Mouse (Mus musculus): Measurements from ENCODE around the gene Cdk14. TPM values are rescaled to one million over a fixed set of nuclear protein-coding genes. Genes with fewer than 3 reads are reported as not detected.

The Cdk14 gene
- polyA plus RNA-seq, 1 experiment from 2014 or later, result 13.8 TPM

- WGBS, result 87% methylated on average over 2 of the region's 2 CpGs
- no peaks in the 10 kb centered on the region for H3K27me3 ChIP-seq
- no peak overlapping the region for H3K4me3 ChIP-seq (replicated peaks)
- no peaks in the 10 kb centered on the region for H3K4me1 ChIP-seq
- no peak for ATAC-seq (replicated peaks; ENCODE audit: low FRiP score)
- H3K4me2 ChIP-seq, result no peak overlapping the region
- no peaks in the 10 kb centered on the region for H3K36me3 ChIP-seq
- no peaks in the 10 kb centered on the region for H3K9me3 ChIP-seq (replicated peaks)
- H3K27ac ChIP-seq, result no peak overlapping the region
- H3K9ac ChIP-seq, result no peak overlapping the region
These were observed 119.1 kb downstream of the Cdk14 start for GRCm38 (mm10) chr5:5300998-5301397.

GRCm38 (mm10) chr5:5300290-5300689 is 119.8 kb downstream of the Cdk14 start:
- Histone ChIP-seq H3K27ac (no peak overlapping the region), H3K4me1 (no peaks in the 10 kb centered on the region), H3K36me3 (no peaks in the 10 kb centered on the region), H3K4me2 (no peak overlapping the region), H3K4me3 (replicated peaks) (no peak overlapping the region), H3K9ac (no peak overlapping the region), H3K9me3 (replicated peaks) (no peaks in the 10 kb centered on the region), H3K27me3 (no peaks in the 10 kb centered on the region)
- 70% methylated on average over 1 of the region's 1 CpGs for WGBS
- no peak for ATAC-seq (replicated peaks; ENCODE audit: low FRiP score)

GRCm38 (mm10) chr5:5297222-5297621 is 122.9 kb downstream of the Cdk14 start:
- Histone ChIP-seq H3K9ac (no peak overlapping the region), H3K4me3 (replicated peaks) (no peak overlapping the region), H3K9me3 (replicated peaks) (no peaks in the 10 kb centered on the region), H3K27ac (no peak overlapping the region), H3K4me2 (no peak overlapping the region), H3K4me1 (no peaks in the 10 kb centered on the region), H3K27me3 (no peaks in the 10 kb centered on the region), H3K36me3 (no peaks in the 10 kb centered on the region)
- 86% methylated on average over 7 of the region's 7 CpGs for WGBS
- no peak for ATAC-seq (replicated peaks; ENCODE audit: low FRiP score)

- Histone ChIP-seq H3K4me1 (no peaks in the 10 kb centered on the region), H3K9me3 (replicated peaks) (no peaks in the 10 kb centered on the region), H3K36me3 (no peaks in the 10 kb centered on the region), H3K9ac (no peak overlapping the region), H3K27ac (no peak overlapping the region), H3K27me3 (no peaks in the 10 kb centered on the region), H3K4me2 (no peak overlapping the region), H3K4me3 (replicated peaks) (no peak overlapping the region)
- no peak for ATAC-seq (replicated peaks; ENCODE audit: low FRiP score)
These were observed 123.3 kb downstream of the Cdk14 start for GRCm38 (mm10) chr5:5296773-5297172.

- H3K9me3 ChIP-seq (replicated peaks), result no peaks in the 10 kb centered on the region
- H3K4me3 ChIP-seq (replicated peaks), result no peak overlapping the region
- no peak overlapping the region for H3K27ac ChIP-seq
- H3K27me3 ChIP-seq, result no peaks in the 10 kb centered on the region
- H3K4me1 ChIP-seq, result no peaks in the 10 kb centered on the region
- no peak overlapping the region for H3K9ac ChIP-seq
- H3K36me3 ChIP-seq, result no peaks in the 10 kb centered on the region
- 85% methylated on average over 8 of the region's 8 CpGs for WGBS
- H3K4me2 ChIP-seq, result no peak overlapping the region
- ATAC-seq (replicated peaks; ENCODE audit: low FRiP score), result no peak
These were observed 127.1 kb downstream of the Cdk14 start for GRCm38 (mm10) chr5:5292830-5293542.

- H3K4me1 ChIP-seq, result no peaks in the 10 kb centered on the region
- no peak overlapping the region for H3K4me2 ChIP-seq
- H3K9me3 ChIP-seq (replicated peaks), result no peaks in the 10 kb centered on the region
- WGBS, result 49% methylated on average over 6 of the region's 6 CpGs
- no peak for ATAC-seq (replicated peaks; ENCODE audit: low FRiP score)
- no peak overlapping the region for H3K9ac ChIP-seq
- H3K4me3 ChIP-seq (replicated peaks), result no peak overlapping the region
- H3K36me3 ChIP-seq, result no peaks in the 10 kb centered on the region
- H3K27ac ChIP-seq, result no peak overlapping the region
- no peaks in the 10 kb centered on the region for H3K27me3 ChIP-seq
These were observed 128.7 kb downstream of the Cdk14 start for GRCm38 (mm10) chr5:5291321-5291991.

DNA sequence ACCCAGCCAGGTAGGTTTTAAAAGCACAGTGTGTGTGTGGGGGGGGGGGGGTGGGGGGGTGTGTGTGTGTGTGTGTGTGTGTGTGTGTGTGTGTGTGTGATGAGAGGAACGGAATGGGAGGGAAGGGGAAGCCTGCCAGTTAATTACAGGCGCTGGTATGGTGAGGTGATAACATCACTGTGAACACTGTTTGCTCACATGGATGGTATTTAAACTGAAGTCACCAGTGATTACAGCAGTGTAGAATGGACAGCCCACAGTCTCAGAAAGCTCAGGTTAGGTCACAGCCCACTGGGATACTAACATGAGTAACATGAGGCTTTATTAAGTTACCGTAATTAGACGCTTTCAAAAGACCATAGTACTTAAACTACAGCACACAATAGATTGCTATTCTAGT is 129.4 kb downstream of the Cdk14 start:
- Histone ChIP-seq H3K27me3 (no peaks in the 10 kb centered on the region), H3K9ac (no peak overlapping the region), H3K4me2 (no peak overlapping the region), H3K36me3 (no peaks in the 10 kb centered on the region), H3K4me1 (no peaks in the 10 kb centered on the region), H3K4me3 (replicated peaks) (no peak overlapping the region), H3K27ac (no peak overlapping the region), H3K9me3 (replicated peaks) (no peaks in the 10 kb centered on the region)
- ATAC-seq (replicated peaks; ENCODE audit: low FRiP score), result no peak
- WGBS, result 71% methylated on average over 4 of the region's 4 CpGs

GRCm38 (mm10) chr5:5285876-5286275 is 134.2 kb downstream of the Cdk14 start:
- whole genome bisulfite sequencing, result 70% methylated on average over 3 of the region's 3 CpGs
- no peak overlapping the region for H3K4me2 ChIP-seq
- no peaks in the 10 kb centered on the region for H3K4me1 ChIP-seq
- H3K36me3 ChIP-seq, result no peaks in the 10 kb centered on the region
- ATAC-seq (replicated peaks; ENCODE audit: low FRiP score), result no peak
- H3K27me3 ChIP-seq, result no peaks in the 10 kb centered on the region
- no peak overlapping the region for H3K27ac ChIP-seq
- H3K4me3 ChIP-seq (replicated peaks), result no peak overlapping the region
- H3K9ac ChIP-seq, result no peak overlapping the region
- no peaks in the 10 kb centered on the region for H3K9me3 ChIP-seq (replicated peaks)

DNA sequence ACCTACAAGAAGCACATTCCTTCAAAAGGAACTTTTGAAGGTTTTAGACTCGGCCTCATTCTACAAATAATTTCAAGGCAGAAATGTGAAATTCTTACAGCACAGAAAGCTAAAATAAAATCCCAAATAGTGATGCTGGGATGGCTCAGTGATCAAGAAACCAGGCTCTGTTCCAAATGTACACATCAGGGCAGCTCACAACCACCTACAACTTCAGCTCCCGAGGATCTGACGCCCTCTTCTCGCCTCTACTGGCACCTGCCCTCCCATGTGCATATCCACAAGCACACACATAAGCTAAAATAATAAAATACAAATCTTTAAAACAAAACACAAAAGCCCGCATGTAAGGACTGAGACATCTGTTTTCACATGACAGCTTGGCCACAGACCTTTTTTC is 135.6 kb downstream of the Cdk14 start:
- Histone ChIP-seq H3K27me3 (no peaks in the 10 kb centered on the region), H3K4me2 (no peak overlapping the region), H3K9ac (no peak overlapping the region), H3K9me3 (replicated peaks) (no peaks in the 10 kb centered on the region), H3K4me3 (replicated peaks) (no peak overlapping the region), H3K27ac (no peak overlapping the region), H3K4me1 (no peaks in the 10 kb centered on the region), H3K36me3 (no peaks in the 10 kb centered on the region)
- WGBS, result 84% methylated on average over 5 of the region's 5 CpGs
- no peak for ATAC-seq (replicated peaks; ENCODE audit: low FRiP score)

GRCm38 (mm10) chr5:5283756-5284430 is 136.2 kb downstream of the Cdk14 start:
- no peaks in the 10 kb centered on the region for H3K27me3 ChIP-seq
- H3K9ac ChIP-seq, result no peak overlapping the region
- no peak for ATAC-seq (replicated peaks; ENCODE audit: low FRiP score)
- no peak overlapping the region for H3K4me3 ChIP-seq (replicated peaks)
- 61% methylated on average over 6 of the region's 6 CpGs for WGBS
- no peak overlapping the region for H3K4me2 ChIP-seq
- no peaks in the 10 kb centered on the region for H3K4me1 ChIP-seq
- H3K9me3 ChIP-seq (replicated peaks), result no peaks in the 10 kb centered on the region
- no peak overlapping the region for H3K27ac ChIP-seq
- H3K36me3 ChIP-seq, result no peaks in the 10 kb centered on the region

DNA sequence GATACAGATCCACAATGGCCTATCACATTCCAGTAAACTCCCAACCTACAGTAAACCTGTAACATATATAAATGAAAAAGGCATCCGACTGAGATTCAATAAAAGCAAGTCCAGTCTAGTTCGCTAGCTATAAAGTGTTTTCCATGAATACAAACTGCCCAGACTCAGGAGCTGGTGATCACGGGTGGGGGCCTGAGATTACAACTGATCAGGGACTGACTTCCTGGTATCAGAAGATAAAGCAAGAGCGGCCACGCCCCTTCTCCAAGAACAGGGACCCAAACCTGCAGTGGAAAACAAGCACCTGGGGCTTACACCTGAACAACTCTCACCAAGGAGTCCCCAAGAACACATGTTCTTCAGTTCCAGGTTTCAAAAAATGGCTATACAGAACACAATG is 137.7 kb downstream of the Cdk14 start:
- WGBS, result 94% methylated on average over 5 of the region's 5 CpGs
- Histone ChIP-seq H3K9me3 (replicated peaks) (no peaks in the 10 kb centered on the region), H3K4me1 (no peaks in the 10 kb centered on the region), H3K4me3 (replicated peaks) (no peak overlapping the region), H3K9ac (no peak overlapping the region), H3K36me3 (no peaks in the 10 kb centered on the region), H3K27me3 (no peaks in the 10 kb centered on the region), H3K4me2 (no peak overlapping the region), H3K27ac (no peak overlapping the region)
- ATAC-seq (replicated peaks; ENCODE audit: low FRiP score), result no peak

DNA sequence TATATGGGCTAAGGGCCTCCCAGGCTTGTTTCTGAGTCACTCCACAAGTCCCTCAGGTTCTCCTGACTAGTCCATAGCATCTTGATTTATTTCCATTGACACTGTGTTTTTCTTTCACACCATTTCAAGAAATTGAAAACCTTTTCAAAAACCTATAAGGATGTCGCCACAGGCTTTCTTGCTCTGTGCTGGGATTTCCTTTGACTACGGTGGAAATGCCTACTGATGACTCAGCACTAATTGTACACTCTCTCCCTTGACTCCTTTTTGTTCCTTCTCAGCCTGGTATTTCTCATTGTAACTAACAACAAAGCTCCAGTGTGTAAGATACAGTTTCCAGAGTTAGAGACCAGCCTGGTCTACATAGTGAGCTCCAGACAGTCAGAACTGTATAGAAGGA is 144.8 kb downstream of the Cdk14 start:
- no peak overlapping the region for H3K9ac ChIP-seq
- WGBS, result 32% methylated on average over 2 of the region's 2 CpGs
- H3K4me1 ChIP-seq, result no peaks in the 10 kb centered on the region
- no peak overlapping the region for H3K4me3 ChIP-seq (replicated peaks)
- no peaks in the 10 kb centered on the region for H3K36me3 ChIP-seq
- no peaks in the 10 kb centered on the region for H3K27me3 ChIP-seq
- no peak overlapping the region for H3K4me2 ChIP-seq
- no peaks in the 10 kb centered on the region for H3K9me3 ChIP-seq (replicated peaks)
- H3K27ac ChIP-seq, result no peak overlapping the region
- ATAC-seq (replicated peaks; ENCODE audit: low FRiP score), result no peak
